Mouse (Mus musculus): ENCODE results near the gene 1190002N15Rik. TPM values are rescaled to one million over a fixed set of nuclear protein-coding genes. Genes with fewer than 3 reads are reported as not detected.

1190002N15Rik gene
- polyA plus RNA-seq, 1 experiment = 2.2 TPM

Other genes starting within 250 kb of the 1190002N15Rik start
- gene Slc9a9, start 131.8 kb upstream of the 1190002N15Rik start, polyA plus RNA-seq (2012; rRNA removed) = 1.5 and 3.1 TPM in 2 replicates

Data from large intestine, adult 2 months (tissue).